Mouse (Mus musculus) left cerebral cortex, adult 2 months (tissue): ENCODE data around the gene Ppp2r2c. TPM values are rescaled to one million over a fixed set of nuclear protein-coding genes. Genes with fewer than 3 reads are reported as not detected.

Source experiments
- DNase-seq, 2 experiments: peaks; one replicate each; pipeline ENCODE4 v3.0.0; 2021 to 2022; ENCODE audit warnings: low spot score in 2 of 2, mixed read lengths in 1 of 2; ENCODE audit errors: extremely low spot score in 1 of 2
- H3K27ac ChIP-seq: fragments of 200-600 bp; 2 replicates; pipeline ENCODE4 v1.8.1; 2022
- H3K4me3 ChIP-seq: fragments of 200-600 bp; 2 replicates; pipeline ENCODE4 v1.8.1; 2022
- CTCF ChIP-seq: fragments of 200-600 bp; IDR thresholded peaks from 2 replicates; pipeline ENCODE4 v1.8.1; 2022; ENCODE audit warnings: antibody characterized with exemption, mild to moderate bottlenecking, moderate library complexity
- intact Hi-C: fragments of 180-260 bp; cut with DNase I; formaldehyde crosslinking; loops from one replicate; pipeline ENCODE4 v1.15.1; 2025
- total RNA-seq, 2 experiments: library from RNA; stranded (reverse); gene quantifications; 2 replicates each; pipeline ENCODE4 v1.2.3; 2021

The Ppp2r2c gene
- total RNA-seq, 2 experiments from 2014 or later: 448 to 462 TPM

DNA sequence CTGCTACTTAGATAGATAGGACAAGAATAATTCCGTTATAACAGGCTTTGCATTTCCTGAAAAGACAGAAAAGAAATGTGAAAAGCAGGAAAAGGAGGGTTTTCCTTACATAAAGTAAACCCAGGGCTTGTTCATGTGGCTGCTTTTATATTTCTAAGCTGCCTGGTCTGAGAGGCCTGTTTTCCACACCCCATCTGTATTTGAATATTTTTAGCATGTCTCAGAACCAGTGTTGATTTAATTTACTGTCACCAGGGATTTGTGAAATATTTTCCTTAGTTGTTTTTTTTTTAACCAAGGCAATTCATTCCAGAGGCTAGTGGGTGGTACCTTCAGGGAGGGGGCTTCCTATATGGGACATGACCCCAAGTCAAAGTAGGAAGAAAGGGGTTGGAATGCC is 26.6 kb upstream of the Ppp2r2c start:
- TF ChIP-seq CTCF: no peak
- H3K27ac ChIP-seq: peak overlapping the region; percentile 65
- H3K4me3 ChIP-seq: no peak overlapping the region
- no peak for DNase-seq
- intact Hi-C loops: no loop called here

DNA sequence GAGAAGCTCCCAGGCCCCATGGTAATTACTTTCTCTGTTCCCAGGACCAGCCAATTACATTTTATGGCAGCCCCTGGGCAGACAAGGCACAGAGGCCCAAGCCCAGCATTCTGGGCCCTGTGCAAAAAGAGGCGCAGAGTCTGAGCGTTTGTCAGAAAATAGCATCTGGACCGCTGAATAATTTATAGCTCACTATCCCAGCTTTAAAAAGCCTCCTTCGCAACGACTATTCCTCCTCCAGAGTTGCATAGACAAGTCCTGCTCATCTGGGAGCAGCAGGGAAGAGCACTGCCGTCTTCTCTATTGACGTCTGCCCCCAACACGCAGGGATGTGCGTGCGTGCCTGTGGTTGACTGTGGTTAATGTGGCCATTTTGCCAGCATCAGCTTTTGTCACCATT is 23.8 kb upstream of the Ppp2r2c start:
- Histone ChIP-seq H3K4me3 (no peak overlapping the region), H3K27ac (peak overlapping the region; percentile 76)
- intact Hi-C loops: loop anchor here (2.0 kb wide), 1 partner anchor 100 kb away; no protein-coding TSS in a partner anchor
- TF ChIP-seq CTCF: no peak
- no peak for DNase-seq

DNA sequence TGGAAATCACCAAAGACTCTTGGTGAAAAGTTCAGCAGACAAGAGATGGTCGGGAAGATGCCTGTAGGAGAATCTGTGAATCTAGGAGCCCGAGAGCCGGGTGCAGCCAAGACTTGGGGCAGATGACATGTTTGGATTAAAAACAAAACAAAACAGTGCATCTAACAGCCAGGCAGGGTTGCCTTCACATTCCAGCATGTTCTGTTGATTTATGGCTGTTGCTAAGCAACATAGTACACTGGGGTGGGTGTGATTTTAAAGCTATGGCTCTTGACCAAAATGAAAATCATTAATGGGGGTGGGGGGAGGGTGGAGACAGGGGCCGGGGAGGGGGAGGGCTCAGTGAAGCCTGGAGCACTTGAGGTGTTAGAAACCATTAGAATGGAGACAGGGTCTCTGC is 16.7 kb upstream of the Ppp2r2c start:
- Histone ChIP-seq H3K4me3 (no peak overlapping the region), H3K27ac (no peak overlapping the region)
- no peak for DNase-seq
- TF ChIP-seq CTCF: no peak
- intact Hi-C loops: no loop called here

DNA sequence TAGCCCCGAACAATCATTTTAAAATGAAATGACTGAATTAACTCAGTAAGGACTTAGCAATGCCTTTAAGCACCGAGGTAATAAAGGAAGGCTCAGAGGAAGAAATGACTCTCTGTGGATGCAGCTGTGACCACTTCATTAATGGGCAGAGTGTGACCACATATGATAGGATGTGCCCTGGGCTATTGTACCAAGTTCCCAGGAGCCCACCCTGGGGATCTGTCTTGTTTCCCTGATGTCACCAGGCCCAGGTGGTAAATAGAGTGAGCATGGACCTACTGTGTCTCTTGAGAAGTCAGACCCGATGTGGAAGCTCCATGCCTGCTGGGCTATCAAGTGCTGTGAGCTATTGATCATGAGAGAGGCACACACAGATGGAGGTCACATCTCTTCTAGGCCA is 13.1 kb upstream of the Ppp2r2c start:
- H3K4me3 ChIP-seq: no peak overlapping the region
- no peak overlapping the region for H3K27ac ChIP-seq
- TF ChIP-seq CTCF: no peak
- intact Hi-C loops: no loop called here
- DNase-seq: no peak

DNA sequence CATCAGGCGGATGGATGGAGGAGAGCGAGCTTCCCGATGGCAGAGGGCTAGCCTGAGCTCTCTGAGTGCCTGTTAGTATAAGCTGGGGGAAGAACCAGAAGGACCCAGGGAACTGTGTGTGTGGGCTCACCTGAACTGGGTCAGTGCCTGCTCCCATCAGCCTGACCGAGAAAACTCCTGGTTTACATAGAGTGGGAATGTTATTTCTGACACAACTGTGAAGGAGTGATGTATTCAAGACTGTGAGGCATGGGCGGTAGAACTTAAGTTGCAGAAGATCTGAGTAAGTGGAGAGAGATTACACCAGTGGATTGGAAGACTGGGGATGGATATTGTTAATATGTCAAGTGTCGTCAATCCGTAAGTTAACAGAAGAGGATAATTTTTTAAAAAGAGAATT is 11.8 kb upstream of the Ppp2r2c start:
- no peak overlapping the region for H3K27ac ChIP-seq
- intact Hi-C loops: no loop called here
- no peak for DNase-seq
- TF ChIP-seq CTCF: no peak
- no peak overlapping the region for H3K4me3 ChIP-seq

DNA sequence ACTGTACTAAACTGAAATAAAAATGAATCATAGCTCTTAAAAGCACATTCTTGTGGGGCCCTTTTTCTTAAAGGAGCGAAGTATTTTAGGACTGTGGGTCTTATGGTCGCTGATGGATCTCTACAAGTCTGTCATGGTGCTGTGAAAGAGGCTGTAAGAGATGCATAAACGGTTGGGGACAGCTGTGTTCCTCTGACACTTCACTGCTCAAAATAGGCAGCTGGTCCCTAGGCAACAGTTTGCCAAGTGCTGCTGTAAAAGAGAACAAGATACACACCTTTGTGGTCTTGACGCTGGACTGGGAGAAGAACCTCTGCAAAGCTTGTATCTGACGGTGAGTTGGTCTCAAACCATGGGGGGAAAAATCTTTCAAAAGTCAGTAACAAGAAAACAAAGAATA is 10.8 kb upstream of the Ppp2r2c start:
- H3K27ac ChIP-seq: no peak overlapping the region
- no peak for TF ChIP-seq CTCF
- no peak for DNase-seq
- H3K4me3 ChIP-seq: no peak overlapping the region
- intact Hi-C loops: no loop called here

DNA sequence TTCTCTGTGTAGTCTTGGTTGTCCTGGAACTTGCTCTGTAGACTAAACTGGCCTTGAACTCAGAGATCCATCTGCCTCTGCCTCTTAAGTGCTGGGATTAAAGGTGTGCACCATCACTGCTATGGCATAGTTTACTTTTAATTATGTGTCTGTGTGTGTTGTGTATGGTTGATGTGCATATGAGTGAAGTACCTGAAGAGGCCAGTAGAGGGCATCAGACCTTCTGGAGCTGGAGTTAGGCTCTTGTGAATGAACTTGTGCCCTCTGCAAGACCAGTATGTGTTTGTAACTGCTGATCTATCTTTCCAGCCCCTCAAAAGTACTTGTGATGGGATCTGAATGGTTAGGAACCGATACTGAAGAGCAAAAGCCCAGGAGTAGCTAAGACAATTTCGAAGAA is 7.2 kb upstream of the Ppp2r2c start:
- no peak overlapping the region for H3K4me3 ChIP-seq
- peak; percentile 49 for TF ChIP-seq CTCF
- no peak overlapping the region for H3K27ac ChIP-seq
- no peak for DNase-seq
- intact Hi-C loops: no loop called here

DNA sequence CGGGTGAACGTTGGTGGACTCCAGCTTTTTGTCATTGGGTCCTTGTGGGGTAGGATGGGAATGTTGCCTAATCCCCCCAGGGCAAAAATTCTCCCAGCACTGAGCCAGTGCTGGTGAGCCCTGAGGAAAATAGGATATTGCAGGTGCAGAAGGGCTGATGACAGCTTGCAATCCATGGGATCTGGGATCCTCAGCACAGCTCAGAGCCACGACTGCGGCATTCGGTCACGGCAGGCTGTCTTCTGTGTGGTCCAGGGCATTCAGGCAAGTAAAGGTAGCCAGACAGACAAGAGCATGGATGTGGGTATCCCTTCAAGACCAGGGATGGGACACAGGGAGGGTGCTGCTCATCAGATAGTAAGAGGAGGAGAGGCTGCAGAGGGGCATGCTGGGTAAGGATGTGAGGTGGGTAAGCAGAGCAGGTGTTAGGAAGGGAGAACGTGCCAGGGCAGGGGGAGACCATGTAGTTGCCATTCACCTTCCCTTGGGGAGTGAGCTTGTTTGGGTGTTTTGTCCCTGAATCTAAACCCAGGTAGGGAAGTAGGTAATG is 1.5 kb upstream of the Ppp2r2c start:
- intact Hi-C loops: loop anchor here (1.0 kb wide), 1 partner anchor 79 kb away; no protein-coding TSS in a partner anchor
- TF ChIP-seq CTCF: no peak
- no peak overlapping the region for H3K27ac ChIP-seq
- peak overlapping the region; percentile 71; the same call in 1 of the 2 replicates for H3K4me3 ChIP-seq
- no peak for DNase-seq

DNA sequence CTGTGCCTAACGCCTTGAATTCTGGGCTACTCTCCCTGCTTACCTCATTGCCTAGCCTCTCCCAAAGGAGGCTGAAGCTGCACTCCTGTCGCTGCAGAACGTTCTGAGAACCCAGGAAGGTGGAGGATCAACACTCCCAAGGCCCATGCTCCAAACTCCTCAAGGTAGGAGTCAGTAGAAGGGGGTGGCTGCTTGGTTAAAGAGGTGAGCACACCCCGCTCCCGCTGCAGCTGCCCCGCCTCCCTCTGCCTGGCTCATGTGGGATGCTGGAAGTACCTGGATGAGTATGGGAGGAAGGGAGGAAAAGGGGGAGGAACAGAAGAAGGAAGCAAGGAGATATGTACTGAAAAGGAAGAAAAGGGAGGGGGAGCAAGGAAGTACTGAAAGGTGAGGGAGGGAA is 752 bp upstream of the Ppp2r2c start:
- DNase-seq: no peak
- Histone ChIP-seq H3K4me3 (peak overlapping the region; percentile 71), H3K27ac (peak overlapping the region; percentile 88)
- TF ChIP-seq CTCF: no peak
- intact Hi-C loops: loop anchor here (1.0 kb wide), 1 partner anchor 78 kb away; no protein-coding TSS in a partner anchor

DNA sequence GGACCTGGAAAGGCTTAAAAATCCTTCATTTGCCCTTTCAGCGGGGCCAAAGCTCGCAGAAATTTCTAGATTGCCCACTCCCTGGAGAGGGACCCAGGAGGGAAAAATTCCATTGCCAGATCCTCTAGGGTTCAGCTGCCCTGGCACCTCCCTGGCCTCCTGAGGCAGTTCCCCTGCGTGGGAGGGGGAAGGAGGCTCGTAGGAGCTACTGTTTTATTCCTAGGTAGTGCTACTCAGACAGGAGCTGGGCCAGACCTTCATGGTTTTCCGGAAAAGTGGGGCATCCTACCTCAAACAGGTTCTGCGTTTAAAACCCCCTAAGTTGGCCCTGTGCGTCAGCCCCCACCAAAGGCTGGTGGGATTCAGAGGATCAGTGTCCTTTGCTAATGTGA is 869 bp downstream of the Ppp2r2c start:
- no peak for TF ChIP-seq CTCF

DNA sequence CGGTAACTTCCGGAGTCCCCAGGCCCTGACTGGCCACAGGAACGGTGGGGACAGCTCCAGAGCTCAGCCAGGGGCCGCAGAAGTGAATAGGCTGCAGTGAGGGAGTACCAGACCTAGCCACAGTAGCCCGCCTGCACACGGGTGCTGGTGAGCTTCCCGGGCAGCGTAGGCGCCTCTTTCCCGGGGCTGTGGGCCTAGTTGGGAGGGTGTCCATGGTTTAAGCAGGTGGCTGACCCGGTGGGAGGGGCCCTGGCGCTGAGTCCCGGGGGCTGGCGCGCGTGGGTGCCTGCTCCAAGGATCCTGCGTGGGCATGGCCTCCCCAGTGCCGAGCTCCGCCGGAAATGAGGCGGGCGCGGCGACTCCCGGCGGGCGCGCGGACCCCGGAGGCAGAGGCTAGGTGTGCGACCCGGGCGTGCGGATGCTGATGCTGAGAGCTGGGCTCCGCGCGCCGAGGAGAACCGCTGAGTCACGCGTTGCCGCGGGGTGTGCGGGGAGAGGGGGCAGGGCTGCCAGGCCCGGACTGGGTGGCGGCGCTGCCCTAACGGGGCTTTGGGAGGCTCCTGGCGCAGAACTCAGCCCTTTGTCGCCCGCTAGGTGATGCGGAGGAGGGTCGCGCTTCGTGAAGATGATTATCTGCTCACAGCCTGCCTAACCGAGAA is 1.4 kb downstream of the Ppp2r2c start:
- TF ChIP-seq CTCF: no peak

More for the DNA sequence above, 869 bp downstream of the Ppp2r2c start:
- intact Hi-C loops: loop anchor here (2.0 kb wide), 3 partner anchors 16 to 30 kb away; no protein-coding TSS in a partner anchor
- H3K4me3 ChIP-seq: peak overlapping the region; percentile 60
- peak overlapping the region; percentile 99 for H3K27ac ChIP-seq
- DNase-seq: peak in 1 of 2 experiments; percentile 38

DNA sequence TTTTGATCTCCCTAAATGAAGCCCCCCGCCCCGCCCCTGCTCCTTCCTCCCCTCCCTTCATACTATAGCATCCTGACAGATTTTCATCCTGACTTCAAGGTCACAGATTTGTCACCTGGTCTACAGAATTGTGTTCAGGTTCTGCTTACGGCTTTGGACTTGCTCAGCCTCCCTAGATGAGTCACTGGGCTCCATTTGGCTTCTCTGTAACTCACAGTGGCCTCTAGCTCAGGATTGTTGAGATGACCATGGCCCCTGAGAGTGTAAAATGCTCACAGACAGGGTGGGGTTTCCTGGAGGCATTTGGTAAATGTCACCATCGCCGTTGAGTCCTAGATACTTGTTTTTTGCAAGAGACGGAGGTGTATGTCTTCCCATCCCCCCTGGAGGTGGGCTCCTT is 2.6 kb downstream of the Ppp2r2c start:
- Histone ChIP-seq H3K4me3 (peak overlapping the region; percentile 60), H3K27ac (peak overlapping the region; percentile 99; the same call in 1 of the 2 replicates)
- TF ChIP-seq CTCF: no peak
- DNase-seq: no peak
- intact Hi-C loops: no loop called here

More for the DNA sequence above, 1.4 kb downstream of the Ppp2r2c start:
- intact Hi-C loops: loop anchor here (2.0 kb wide), 3 partner anchors 15 to 31 kb away; no protein-coding TSS in a partner anchor
- DNase-seq: peak; percentile 74 to 84
- Histone ChIP-seq H3K27ac (peak overlapping the region; percentile 99), H3K4me3 (peak overlapping the region; percentile 60)

DNA sequence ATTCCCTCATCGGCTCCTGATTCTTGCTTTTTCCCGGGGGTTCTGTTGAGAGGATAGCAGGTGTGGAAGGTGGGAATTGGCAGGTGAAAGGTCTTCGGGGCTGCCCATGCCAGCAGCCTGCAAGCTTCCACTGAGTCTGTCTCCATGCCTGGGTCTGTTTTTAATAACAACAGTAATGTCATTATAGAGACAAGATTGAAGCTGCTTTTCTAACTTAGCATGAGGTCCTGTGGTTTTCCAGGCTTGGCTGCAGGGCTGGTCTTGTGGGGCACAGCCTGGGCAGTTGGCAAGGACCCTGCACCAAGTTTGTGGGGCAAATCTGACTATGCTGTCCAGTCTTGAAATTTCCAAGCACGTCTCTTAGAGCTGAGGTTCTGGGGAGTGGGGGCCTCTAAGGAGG is 7.6 kb downstream of the Ppp2r2c start:
- intact Hi-C loops: no loop called here
- H3K27ac ChIP-seq: peak overlapping the region; percentile 75
- H3K4me3 ChIP-seq: no peak overlapping the region
- no peak for DNase-seq
- no peak for TF ChIP-seq CTCF
